Mouse (Mus musculus): Measurements from ENCODE around the gene Nfib.

DNA sequence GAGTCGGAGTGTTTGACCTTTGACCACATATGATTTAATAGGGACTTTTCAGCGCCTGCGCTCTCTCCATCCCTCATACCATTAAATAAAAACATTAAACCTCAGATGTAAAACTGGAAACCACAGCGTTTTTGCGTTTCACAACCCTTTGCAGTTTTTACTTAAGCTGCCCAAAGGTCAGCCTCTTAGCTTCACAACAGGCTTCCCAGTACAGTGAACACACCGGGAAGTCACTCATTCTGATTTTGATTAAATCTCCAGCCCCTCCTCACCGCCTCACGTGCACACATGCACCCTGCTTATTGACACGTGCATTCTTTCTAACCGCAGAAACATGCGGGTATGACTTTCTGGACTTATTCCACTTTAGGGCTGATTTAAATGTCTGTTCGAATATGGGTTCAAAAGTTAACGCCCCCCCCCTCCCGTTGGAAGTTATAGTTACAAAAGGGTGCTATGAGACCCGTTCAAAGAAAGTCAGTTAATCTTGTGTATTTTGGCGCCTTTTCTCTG is 194.5 kb downstream of the Nfib start:
- no peak for TF ChIP-seq CTCF (IDR thresholded peaks at IDR 0.05; ENCODE audit: borderline replicate concordance, extremely low read depth, insufficient read depth, insufficient read length)
- no peak for TF ChIP-seq POLR2A (IDR thresholded peaks at IDR 0.05; ENCODE audit: borderline replicate concordance, extremely low read depth, insufficient read depth, insufficient read length, poor library complexity, severe bottlenecking)
